7 mouse cellular contexts compared by ENCODE assay signal in the genomic region with DNA sequence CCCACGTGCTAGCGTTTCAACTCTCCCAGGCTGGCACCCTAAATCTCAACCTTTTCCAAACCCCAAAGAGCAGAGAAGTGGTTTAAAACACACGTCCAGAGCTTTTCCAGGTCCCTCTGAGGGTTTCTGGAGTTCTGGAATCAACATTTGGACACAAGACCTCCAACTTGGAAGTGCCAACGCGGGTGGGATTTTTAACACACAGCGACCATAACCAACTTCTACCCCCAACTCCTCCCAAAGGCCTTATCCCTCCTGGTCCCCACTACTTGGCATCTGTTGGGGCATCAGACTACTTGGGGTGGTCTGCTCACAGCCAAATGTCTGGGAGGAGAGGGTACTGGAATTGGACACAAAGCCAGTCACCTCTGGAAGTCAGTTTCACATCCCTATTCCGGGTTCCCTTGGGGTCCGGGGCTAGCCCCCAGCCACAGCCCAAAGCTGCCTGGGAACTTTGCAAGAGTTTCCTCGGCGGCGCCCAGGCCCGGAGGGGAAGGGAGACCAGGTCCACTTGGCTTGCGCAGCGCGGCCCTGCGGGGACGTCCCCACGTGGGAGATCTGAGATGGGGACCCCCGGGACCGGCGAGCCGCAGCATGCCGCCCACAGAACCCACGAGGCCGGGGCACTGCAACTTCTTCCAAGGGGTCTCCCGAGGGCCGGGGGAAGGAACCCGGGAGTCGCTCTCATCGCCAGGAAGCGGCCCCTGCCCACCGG. TPM values are rescaled to one million over a fixed set of nuclear protein-coding genes. Genes with fewer than 3 reads are reported as not detected.
DNase-seq lines count a peak whose midpoint lies in the region; ATAC-seq and TF ChIP-seq lines count a peak whose summit lies in the region.

No protein-coding gene starts in this region.

- no peaks in the 10 kb centered on the region for H3K27me3 ChIP-seq in heart, embryonic 10.5 days (ENCODE audit: insufficient read depth, poor library complexity, severe bottlenecking)
- H3K27me3 ChIP-seq in limb, embryonic 10.5 days (ENCODE audit: low read depth, poor library complexity, severe bottlenecking), result no peaks in the 10 kb centered on the region
- no peaks in the 10 kb centered on the region for H3K27me3 ChIP-seq in myocyte (ENCODE audit: control insufficient read depth, insufficient read depth, insufficient read length)

- TF ChIP-seq POLR2A in myocyte (IDR thresholded peaks at IDR 0.05; ENCODE audit: insufficient read length, low read depth), result no peak

- peak overlapping the region; percentile 95 for H3ac ChIP-seq in myocyte (ENCODE audit: control insufficient read depth, insufficient read length)

- peaks cover 28% of the 10 kb centered on the region for H3K4me1 ChIP-seq in heart, embryonic 10.5 days
- H3K4me1 ChIP-seq in limb, embryonic 10.5 days, result peaks cover 35% of the 10 kb centered on the region

- DNase-seq in 416B (ENCODE audit: low read depth), result peak; percentile 29
- DNase-seq in CD4-positive helper T cell, adult 2 months (ENCODE audit: low read depth, low spot score), result peak; percentile 45
- peak; percentile 43 to 50 for DNase-seq in cerebellum, postnatal 36 days
- peak; percentile 81 for DNase-seq in heart, embryonic 10.5 days (ENCODE audit: low spot score)
- DNase-seq in limb, embryonic 10.5 days (ENCODE audit: low spot score), result peak; percentile 69

- peak overlapping the region; percentile 100 for H3K4me3 ChIP-seq in heart, embryonic 10.5 days
- H3K4me3 ChIP-seq in limb, embryonic 10.5 days, result peak overlapping the region; percentile 100
- H3K4me3 ChIP-seq in myocyte, result peak overlapping the region; percentile 83

- no peak for ATAC-seq in erythroid progenitor cell, adult 5-6 weeks (replicated peaks; ENCODE audit: low FRiP score, poor library complexity, severe bottlenecking)

- H3K9me3 ChIP-seq in heart, embryonic 10.5 days, result no peaks in the 10 kb centered on the region
- H3K9me3 ChIP-seq in limb, embryonic 10.5 days (replicated peaks), result no peaks in the 10 kb centered on the region

- peak overlapping the region; percentile 100 for H3K27ac ChIP-seq in heart, embryonic 10.5 days
- peak overlapping the region; percentile 100 for H3K27ac ChIP-seq in limb, embryonic 10.5 days

- peaks cover 31% of the 10 kb centered on the region for H3K36me3 ChIP-seq in heart, embryonic 10.5 days
- peaks cover 42% of the 10 kb centered on the region for H3K36me3 ChIP-seq in limb, embryonic 10.5 days
- peaks cover 8% of the 10 kb centered on the region for H3K36me3 ChIP-seq in myocyte (ENCODE audit: control insufficient read depth, insufficient read depth)

- peak overlapping the region; percentile 74 for H3K4me2 ChIP-seq in myocyte (ENCODE audit: low read depth)

- whole genome bisulfite sequencing in heart, embryonic 10.5 days, result under 1% methylated on average over 32 of the region's 32 CpGs
- 0% methylated on average over 32 of the region's 32 CpGs for WGBS in limb, embryonic 10.5 days

- H3K79me2 ChIP-seq in myocyte (ENCODE audit: control insufficient read depth, insufficient read depth), result peaks cover 40% of the 10 kb centered on the region

TF ChIP-seq in myocyte, 11 proteins besides CTCF, POLR2A, EP300 and RAD21:
- TF ChIP-seq MYOG (IDR thresholded peaks at IDR 0.05; ENCODE audit: control insufficient read depth in 1 of 3, insufficient read depth in 1 of 3, insufficient read length in 2 of 3, low read depth in 2 of 3) (no peak), MAX (IDR thresholded peaks at IDR 0.05; ENCODE audit: low read depth) (no peak), CEBPB (IDR thresholded peaks at IDR 0.05; ENCODE audit: insufficient read depth, poor library complexity, severe bottlenecking) (no peak), POLR2AphosphoS2 (IDR thresholded peaks at IDR 0.05; ENCODE audit: insufficient read length, low read depth) (no peak), SRF (IDR thresholded peaks at IDR 0.05; ENCODE audit: control insufficient read depth, insufficient read length, low read depth) (no peak), TCF12 (IDR thresholded peaks at IDR 0.05; ENCODE audit: insufficient read depth, poor library complexity, severe bottlenecking) (no peak), USF1 (IDR thresholded peaks at IDR 0.05; ENCODE audit: low read depth) (no peak), MYOD1 (IDR thresholded peaks at IDR 0.05; ENCODE audit: control insufficient read depth in 1 of 3, insufficient read length in 2 of 3, low read depth in 2 of 3) (no peak)

RNA-seq across cellular contexts. Expression of a gene that starts 9.7 kb away (rescaled TPM):
- 34.4 and 43.7 TPM in 2 replicates for polyA plus RNA-seq in heart, embryonic 10.5 days (2016; fragmentation: Nextera tagmentation; extraction: Ambion mirVana)
- 92.3 and 129 TPM in 2 replicates for polyA plus RNA-seq in limb, embryonic 10.5 days (2016; fragmentation: Nextera tagmentation; extraction: Ambion mirVana)
- polyA plus RNA-seq in myocyte (2012; fragmentation: generic; extraction: Trizol), result 236 TPM
- total RNA-seq in erythroid progenitor cell, adult 5-6 weeks (2015; ENCODE audit: low replicate concordance), result 80.5 and 89.0 TPM in 2 replicates
- total RNA-seq in erythroid progenitor cell, adult 5-6 weeks (2017; ENCODE audit: low replicate concordance), result 70.8 and 92.4 TPM in 2 replicates

RNA-seq across cellular contexts. Expression of a gene that starts 25.3 kb away (rescaled TPM):
- polyA plus RNA-seq in heart, embryonic 10.5 days (2016; fragmentation: Nextera tagmentation; extraction: Ambion mirVana), result 22.1 and 22.9 TPM in 2 replicates
- polyA plus RNA-seq in limb, embryonic 10.5 days (2016; fragmentation: Nextera tagmentation; extraction: Ambion mirVana), result 18.0 and 20.0 TPM in 2 replicates
- polyA plus RNA-seq in myocyte (2012; fragmentation: generic; extraction: Trizol), result 7.2 TPM
- total RNA-seq in erythroid progenitor cell, adult 5-6 weeks (2015; ENCODE audit: low replicate concordance), result 2.9 and 8.4 TPM in 2 replicates
- total RNA-seq in erythroid progenitor cell, adult 5-6 weeks (2017; ENCODE audit: low replicate concordance), result 5.1 and 6.2 TPM in 2 replicates

RNA-seq across cellular contexts. Expression of a gene that starts 25.4 kb away (rescaled TPM):
- polyA plus RNA-seq in heart, embryonic 10.5 days (2016; fragmentation: Nextera tagmentation; extraction: Ambion mirVana), result 15.6 and 20.5 TPM in 2 replicates
- 21.8 and 23.5 TPM in 2 replicates for polyA plus RNA-seq in limb, embryonic 10.5 days (2016; fragmentation: Nextera tagmentation; extraction: Ambion mirVana)
- polyA plus RNA-seq in myocyte (2012; fragmentation: generic; extraction: Trizol), result 2.4 TPM
- 39.0 and 47.6 TPM in 2 replicates for total RNA-seq in erythroid progenitor cell, adult 5-6 weeks (2015; ENCODE audit: low replicate concordance)
- 54.2 and 56.6 TPM in 2 replicates for total RNA-seq in erythroid progenitor cell, adult 5-6 weeks (2017; ENCODE audit: low replicate concordance)

Comparison
In these comparisons a context has a peak if more than half of its experiments do, and no peak if none do; other contexts are left out.
1. DNase-seq: peak in every context shown above with its lines; median percentile 81 in heart, embryonic 10.5 days; 69 in limb, embryonic 10.5 days; 46 in cerebellum, postnatal 36 days; 45 in CD4-positive helper T cell, adult 2 months; 29 in 416B.